Mouse (Mus musculus) midbrain, embryonic 11.5 days (tissue): ENCODE results near the gene St5. TPM values are rescaled to one million over a fixed set of nuclear protein-coding genes. Genes with fewer than 3 reads are reported as not detected.

Source experiments
- ATAC-seq: fragments of 200-750 bp; cut with Nextera tagmentation; 2 replicates; pipeline ENCODE4 v1.8.0; 2017; ENCODE audit warnings: moderate TSS enrichment, moderate library complexity; ENCODE audit not compliant: low FRiP score
- DNase-seq: peaks from one replicate; pipeline ENCODE4 v3.0.0; 2015; ENCODE audit warnings: low spot score; ENCODE audit errors: missing footprints
- H3K27ac ChIP-seq: fragments of 300-500 bp; sonication (generic); 2 replicates; pipeline ENCODE4 v1.5.1; 2014; ENCODE audit warnings: low read depth, low read length
- H3K27me3 ChIP-seq: fragments of 300-500 bp; sonication (generic); 2 replicates; pipeline ENCODE4 v1.6.1; 2014; ENCODE audit warnings: mild to moderate bottlenecking, low read length, moderate library complexity, mixed read lengths; ENCODE audit not compliant: control insufficient read depth, insufficient read depth
- H3K36me3 ChIP-seq: fragments of 300-500 bp; sonication (generic); 2 replicates; pipeline ENCODE4 v1.6.1; 2014; ENCODE audit warnings: mild to moderate bottlenecking, low read length, moderate library complexity, mixed read lengths; ENCODE audit not compliant: control insufficient read depth, insufficient read depth
- H3K4me1 ChIP-seq: fragments of 300-500 bp; sonication (generic); 2 replicates; pipeline ENCODE4 v1.6.1; 2014; ENCODE audit warnings: low read length; ENCODE audit not compliant: control insufficient read depth, insufficient read depth
- H3K4me2 ChIP-seq: fragments of 300-500 bp; sonication (generic); 2 replicates; pipeline ENCODE4 v1.6.1; 2014; ENCODE audit warnings: mild to moderate bottlenecking, moderate library complexity
- H3K4me3 ChIP-seq: fragments of 300-500 bp; sonication (generic); 2 replicates; pipeline ENCODE4 v1.5.1; 2014; ENCODE audit warnings: low read depth, low read length
- H3K9ac ChIP-seq: fragments of 300-500 bp; sonication (generic); 2 replicates; pipeline ENCODE4 v1.6.1; 2014; ENCODE audit warnings: low read length
- H3K9me3 ChIP-seq: fragments of 300-500 bp; sonication (generic); 2 replicates; pipeline ENCODE4 v1.6.1; 2016; ENCODE audit warnings: low read length; ENCODE audit not compliant: control insufficient read depth
- WGBS: fragments of 180-500 bp; shearing (Covaris S2); extraction: QIAGEN DNeasy Blood & Tissue Kit; methylation state at CpG from one replicate; pipeline ENCODE4 v1.1.7; 2014; 5-methylcytosine and 5-hydroxymethylcytosine counted together
- polyA plus RNA-seq: library from polyadenylated mRNA; unstranded; fragments of >200 nt; fragmentation: Nextera tagmentation; extraction: Ambion mirVana; gene quantifications from 2 replicates; pipeline ENCODE4 v1.2.1, GENCODE M21; 2014

The St5 gene
- polyA plus RNA-seq, 1 experiment from 2014 or later = 37.9 TPM

GRCm38 (mm10) chr7:109536451-109536946 is 166.9 kb downstream of the St5 start:
- H3K27me3 ChIP-seq = no peaks in the 10 kb centered on the region
- DNase-seq (no peak), ATAC-seq (no peak)
- H3K4me3 ChIP-seq = no peak overlapping the region
- no peak overlapping the region for H3K27ac ChIP-seq
- H3K36me3 ChIP-seq = no peaks in the 10 kb centered on the region
- H3K4me1 ChIP-seq = no peaks in the 10 kb centered on the region
- 59% methylated on average over 4 of the region's 4 CpGs for WGBS
- no peak overlapping the region for H3K4me2 ChIP-seq
- H3K9me3 ChIP-seq = no peaks in the 10 kb centered on the region
- H3K9ac ChIP-seq = no peak overlapping the region

DNA sequence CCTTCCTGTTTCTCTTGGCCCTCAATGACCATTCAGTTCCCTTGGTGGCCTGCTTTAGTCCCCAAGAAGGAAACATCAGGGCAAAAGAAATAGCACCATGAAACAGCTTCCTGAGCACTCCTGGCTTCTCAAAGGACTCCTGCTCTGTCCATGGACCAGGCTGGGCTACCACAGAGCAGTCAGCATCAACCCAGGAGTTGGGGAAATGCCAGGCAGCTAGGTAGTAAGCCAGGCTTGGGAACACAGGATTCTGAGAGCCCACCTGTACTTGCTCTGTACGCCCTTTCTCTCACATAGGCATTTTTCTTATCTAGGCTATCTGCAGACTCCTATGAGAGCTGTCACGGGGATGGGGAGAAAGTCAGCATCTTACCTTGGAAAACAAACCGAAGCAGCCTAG is 168.5 kb downstream of the St5 start:
- H3K4me3 ChIP-seq = no peak overlapping the region
- no peaks in the 10 kb centered on the region for H3K27me3 ChIP-seq
- no peak overlapping the region for H3K27ac ChIP-seq
- H3K4me1 ChIP-seq = no peaks in the 10 kb centered on the region
- ATAC-seq (no peak), DNase-seq (no peak)
- no peak overlapping the region for H3K9ac ChIP-seq
- no peaks in the 10 kb centered on the region for H3K9me3 ChIP-seq
- 0 out of 2 replicates have a peak, but pooled peaks cover 1% of the 10 kb centered on the region for H3K36me3 ChIP-seq
- H3K4me2 ChIP-seq = no peak overlapping the region
- 94% methylated on average over 3 of the region's 3 CpGs for WGBS

DNA sequence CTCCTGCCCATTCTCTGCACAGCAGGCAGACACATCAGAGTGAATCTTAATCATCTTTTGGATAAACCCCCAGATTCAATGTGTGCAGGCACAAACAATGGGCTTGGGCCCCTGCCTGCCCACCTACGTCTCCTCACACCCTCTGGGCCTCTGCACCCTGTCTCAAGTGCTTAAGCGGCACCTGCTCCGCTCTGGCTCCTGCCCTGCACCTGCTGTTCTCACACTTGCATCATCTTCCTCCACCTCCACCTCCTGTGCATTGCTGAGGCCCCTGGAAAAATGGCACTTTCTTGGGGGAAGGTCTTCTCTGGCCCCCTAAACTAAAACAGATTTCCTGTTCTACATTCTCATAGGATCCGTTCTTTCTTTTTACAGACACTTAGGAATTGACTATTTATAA is 169.5 kb downstream of the St5 start:
- WGBS = 89% methylated on average over 4 of the region's 4 CpGs
- Histone ChIP-seq H3K27ac (no peak overlapping the region), H3K4me2 (no peak overlapping the region), H3K4me3 (no peak overlapping the region), H3K36me3 (0 out of 2 replicates have a peak, but pooled peaks cover 2% of the 10 kb centered on the region), H3K9ac (no peak overlapping the region), H3K9me3 (no peaks in the 10 kb centered on the region), H3K27me3 (no peaks in the 10 kb centered on the region), H3K4me1 (no peaks in the 10 kb centered on the region)
- DNase-seq (no peak), ATAC-seq (no peak)

GRCm38 (mm10) chr7:109533129-109533528 is 170.3 kb downstream of the St5 start:
- WGBS = 84% methylated on average over 4 of the region's 4 CpGs
- DNase-seq (no peak), ATAC-seq (no peak)
- H3K4me2 ChIP-seq = no peak overlapping the region
- no peak overlapping the region for H3K9ac ChIP-seq
- no peaks in the 10 kb centered on the region for H3K4me1 ChIP-seq
- H3K9me3 ChIP-seq = no peaks in the 10 kb centered on the region
- H3K27me3 ChIP-seq = no peaks in the 10 kb centered on the region
- H3K36me3 ChIP-seq = 0 out of 2 replicates have a peak, but pooled peaks cover 2% of the 10 kb centered on the region
- H3K4me3 ChIP-seq = no peak overlapping the region
- H3K27ac ChIP-seq = no peak overlapping the region

DNA sequence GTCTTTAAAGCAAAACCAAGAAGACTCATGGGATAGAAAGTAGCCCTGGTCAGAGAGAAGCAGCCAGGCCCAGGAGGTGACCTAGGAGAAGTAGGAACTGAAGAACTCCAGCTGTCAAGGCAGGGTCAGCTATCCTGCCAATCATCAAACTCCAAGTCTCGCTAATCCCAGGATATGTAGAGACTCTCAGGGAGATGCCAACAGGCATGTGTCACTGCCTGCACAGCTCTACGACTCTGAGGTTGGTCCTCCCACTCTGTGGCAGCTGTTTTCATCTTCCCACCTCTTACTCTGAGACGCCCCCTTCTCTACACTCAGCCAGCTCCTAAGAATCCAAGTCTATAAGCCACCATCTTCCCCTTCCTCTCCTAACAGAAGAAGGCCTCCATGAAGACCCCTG is 170.7 kb downstream of the St5 start:
- Histone ChIP-seq H3K27ac (no peak overlapping the region), H3K27me3 (no peaks in the 10 kb centered on the region), H3K36me3 (0 out of 2 replicates have a peak, but pooled peaks cover 2% of the 10 kb centered on the region), H3K4me2 (no peak overlapping the region), H3K4me1 (no peaks in the 10 kb centered on the region), H3K9ac (no peak overlapping the region), H3K4me3 (no peak overlapping the region), H3K9me3 (no peaks in the 10 kb centered on the region)
- DNase-seq (no peak), ATAC-seq (no peak)
- WGBS = 88% methylated on average over 3 of the region's 3 CpGs

GRCm38 (mm10) chr7:109531501-109531900 is 171.9 kb downstream of the St5 start:
- Histone ChIP-seq H3K4me1 (no peaks in the 10 kb centered on the region), H3K9ac (no peak overlapping the region), H3K4me3 (no peak overlapping the region), H3K9me3 (no peaks in the 10 kb centered on the region), H3K27me3 (no peaks in the 10 kb centered on the region), H3K27ac (no peak overlapping the region), H3K36me3 (0 out of 2 replicates have a peak, but pooled peaks cover 2% of the 10 kb centered on the region), H3K4me2 (no peak overlapping the region)
- no peak for ATAC-seq
- no peak for DNase-seq
- 90% methylated on average over 5 of the region's 5 CpGs for WGBS

DNA sequence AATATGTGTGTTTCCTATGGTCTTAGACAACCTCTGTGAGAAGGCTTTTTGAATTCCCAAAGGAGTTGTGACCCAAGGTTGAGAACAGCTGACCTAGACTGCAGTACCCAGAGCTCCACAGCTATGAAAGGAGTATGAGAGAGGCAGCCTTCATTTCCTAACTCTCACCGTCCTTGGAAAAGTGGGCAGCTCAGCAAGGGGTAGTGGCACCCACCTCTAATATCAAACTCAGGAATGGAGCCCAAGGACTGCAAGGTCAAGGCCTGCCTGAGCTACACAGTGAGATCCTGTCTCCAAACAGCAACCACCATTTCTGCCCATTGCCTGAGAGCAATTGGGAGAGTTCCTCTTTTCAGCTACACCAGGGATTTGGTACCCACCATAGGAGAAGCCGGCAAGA is 173.7 kb downstream of the St5 start:
- Histone ChIP-seq H3K9ac (no peak overlapping the region), H3K4me1 (no peaks in the 10 kb centered on the region), H3K4me3 (no peak overlapping the region), H3K36me3 (0 out of 2 replicates have a peak, but pooled peaks cover 2% of the 10 kb centered on the region), H3K27me3 (no peaks in the 10 kb centered on the region), H3K27ac (no peak overlapping the region), H3K9me3 (no peaks in the 10 kb centered on the region), H3K4me2 (no peak overlapping the region)
- ATAC-seq (no peak), DNase-seq (no peak)
- WGBS = 73% methylated on average over 2 of the region's 2 CpGs

DNA sequence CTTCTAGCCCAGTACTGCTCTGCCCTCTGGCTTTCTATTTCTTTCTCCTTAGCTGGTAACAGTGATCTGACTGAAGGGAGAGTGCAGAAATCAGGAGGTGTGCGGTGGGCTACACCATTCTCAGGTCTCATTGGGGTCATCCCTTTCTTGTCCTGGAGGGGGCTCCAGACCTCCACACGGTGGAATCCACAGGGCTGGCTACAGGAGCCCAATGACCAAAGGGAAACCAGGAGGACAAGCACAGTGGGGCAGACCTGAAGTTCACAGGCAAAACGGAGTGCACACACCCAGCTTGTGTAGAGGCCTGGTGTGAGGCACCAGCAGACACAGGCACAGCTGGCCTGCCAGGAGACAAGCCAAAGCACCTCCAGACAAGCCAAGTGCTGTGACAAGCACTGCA is 175.0 kb downstream of the St5 start:
- no peak overlapping the region for H3K27ac ChIP-seq
- WGBS = 12% methylated on average over 3 of the region's 3 CpGs
- H3K36me3 ChIP-seq = peaks cover 10% of the 10 kb centered on the region; the same call in 1 of the 2 replicates
- DNase-seq (peak; percentile 92), ATAC-seq (peak; percentile 85)
- H3K9ac ChIP-seq = no peak overlapping the region
- no peaks in the 10 kb centered on the region for H3K4me1 ChIP-seq
- no peaks in the 10 kb centered on the region for H3K27me3 ChIP-seq
- H3K4me3 ChIP-seq = no peak overlapping the region
- H3K9me3 ChIP-seq = no peaks in the 10 kb centered on the region
- no peak overlapping the region for H3K4me2 ChIP-seq

GRCm38 (mm10) chr7:109527536-109527935 is 175.9 kb downstream of the St5 start:
- WGBS = 82% methylated on average over 3 of the region's 3 CpGs
- no peak overlapping the region for H3K27ac ChIP-seq
- no peaks in the 10 kb centered on the region for H3K27me3 ChIP-seq
- H3K4me2 ChIP-seq = no peak overlapping the region
- no peaks in the 10 kb centered on the region for H3K4me1 ChIP-seq
- no peak overlapping the region for H3K9ac ChIP-seq
- ATAC-seq (no peak), DNase-seq (no peak)
- no peak overlapping the region for H3K4me3 ChIP-seq
- peaks cover 18% of the 10 kb centered on the region for H3K36me3 ChIP-seq
- no peaks in the 10 kb centered on the region for H3K9me3 ChIP-seq
